In the genomic region with DNA sequence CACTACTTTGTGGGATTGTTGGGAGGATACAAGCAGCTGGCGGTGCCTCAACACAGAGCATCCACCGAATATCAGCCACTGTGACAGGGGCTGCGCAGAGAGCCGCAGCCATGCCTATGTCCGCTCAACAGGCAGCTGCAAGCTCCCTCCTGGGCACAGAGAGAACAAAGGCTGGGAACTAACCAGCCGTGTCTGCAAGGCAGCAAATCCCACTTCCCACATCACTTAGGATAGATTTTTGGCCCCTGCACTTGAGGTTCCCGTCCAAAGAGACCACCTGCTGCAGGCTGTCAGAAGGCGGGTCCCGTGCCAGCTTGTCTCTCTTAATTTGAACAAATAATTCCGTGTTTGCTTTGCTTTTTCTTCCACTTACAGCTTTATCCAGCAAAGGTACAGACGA, we compare ENCODE assay signal across 15 mouse cellular contexts.
DNase-seq lines count a peak whose midpoint lies in the region; ATAC-seq lines count a peak whose summit lies in the region.
"Had no signal": no experiment of that assay in that cellular context is flagged by ENCODE, and none has a peak within 500 bp of the region (broad histone marks: within the 10 kb centered on the region; RNA-seq: fewer than 3 reads in every experiment).

No protein-coding gene starts in this region.

- ATAC-seq in kidney, embryonic 16.5 days (ENCODE audit: low FRiP score, low TSS enrichment) = peak; percentile 16; the same call in 1 of the 2 replicates
- ATAC-seq: lung, postnatal 0 days had no signal

- H3K9ac ChIP-seq in kidney, embryonic 16.5 days (replicated peaks; ENCODE audit: low read length) = no peak overlapping the region
- H3K9ac ChIP-seq: embryonic facial prominence, embryonic 13.5 days; hindbrain, embryonic 15.5 days; limb, embryonic 13.5 days; liver, embryonic 14.5 days had no signal

- no peak overlapping the region for H3K4me3 ChIP-seq in kidney, embryonic 16.5 days (ENCODE audit: low read length)
- H3K4me3 ChIP-seq: embryonic facial prominence, embryonic 13.5 days; hindbrain, embryonic 15.5 days; limb, embryonic 13.5 days; megakaryocyte, embryonic 14.5 days had no signal

- H3K36me3 ChIP-seq in kidney, embryonic 16.5 days (ENCODE audit: insufficient read depth, low read length) = no peaks in the 10 kb centered on the region
- H3K36me3 ChIP-seq: embryonic facial prominence, embryonic 13.5 days; hindbrain, embryonic 15.5 days; limb, embryonic 13.5 days had no signal

- peak; percentile 17 for DNase-seq in gastrocnemius, postnatal 10 days
- no peak for DNase-seq in gastrocnemius, postnatal 4 days (ENCODE audit: low spot score in 2 of 2)
- DNase-seq in kidney, adult 11 months = no peak
- DNase-seq in retina, postnatal 1 day = peak; percentile 20
- DNase-seq in retina, embryonic 14.5 days (ENCODE audit: low spot score) = no peak
- no peak for DNase-seq in embryo, embryonic 11 days
- DNase-seq: kidney, adult 18-20 months; thymus, postnatal 36 days had no signal

- no peak overlapping the region for H3K4me2 ChIP-seq in kidney, embryonic 16.5 days (replicated peaks; ENCODE audit: low read depth, low read length)
- H3K4me2 ChIP-seq: embryonic facial prominence, embryonic 13.5 days; hindbrain, embryonic 15.5 days; limb, embryonic 13.5 days had no signal

- no peaks in the 10 kb centered on the region for H3K4me1 ChIP-seq in kidney, embryonic 16.5 days (ENCODE audit: insufficient read depth, low read length)
- H3K4me1 ChIP-seq: megakaryocyte, embryonic 14.5 days had no signal

- no peaks in the 10 kb centered on the region for H3K9me3 ChIP-seq in kidney, embryonic 16.5 days (ENCODE audit: low read length)
- H3K9me3 ChIP-seq: embryonic facial prominence, embryonic 13.5 days; hindbrain, embryonic 15.5 days; megakaryocyte, embryonic 14.5 days had no signal

- no peaks in the 10 kb centered on the region for H3K27me3 ChIP-seq in kidney, embryonic 16.5 days (ENCODE audit: insufficient read depth, low read length)
- H3K27me3 ChIP-seq: embryonic facial prominence, embryonic 13.5 days; hindbrain, embryonic 15.5 days; limb, embryonic 13.5 days; megakaryocyte, embryonic 14.5 days had no signal

- 60% methylated on average over 11 of the region's 11 CpGs for WGBS in kidney, embryonic 16.5 days

- 0 out of 2 replicates have a peak overlapping the region, but pooled peaks have one; percentile 12 for H3K27ac ChIP-seq in kidney, embryonic 16.5 days (ENCODE audit: low read length)
- H3K27ac ChIP-seq: embryonic facial prominence, embryonic 13.5 days; hindbrain, embryonic 15.5 days; limb, embryonic 13.5 days; liver, embryonic 14.5 days had no signal

Comparison
In these comparisons a context has a peak if more than half of its experiments do, and no peak if none do; other contexts are left out.
1. DNase-seq: peak in gastrocnemius, postnatal 10 days (single experiment) and retina, postnatal 1 day (single experiment); none in gastrocnemius, postnatal 4 days (0 of 2), kidney, adult 11 months (single experiment), retina, embryonic 14.5 days (single experiment) and embryo, embryonic 11 days (single experiment).